Mouse (Mus musculus) stomach, postnatal 0 days (tissue): Measurements from ENCODE around the gene Stac2. TPM values are rescaled to one million over a fixed set of nuclear protein-coding genes. Genes with fewer than 3 reads are reported as not detected.

Experiments used
- ATAC-seq: fragments of 200-750 bp; cut with Nextera tagmentation; 2 replicates; pipeline ENCODE4 v1.8.0; 2017; ENCODE audit not compliant: low FRiP score, low TSS enrichment
- DNase-seq: peaks from one replicate; pipeline ENCODE4 v3.0.0-alpha.2; 2016; ENCODE audit warnings: low spot score
- H3K27ac ChIP-seq: fragments of 300-500 bp; sonication (generic); replicated peaks from 2 replicates; pipeline ENCODE4 v1.5.1; 2014; ENCODE audit warnings: mild to moderate bottlenecking, control low read depth
- H3K27me3 ChIP-seq: fragments of 300-500 bp; sonication (generic); 2 replicates; pipeline ENCODE4 v1.6.1; 2014; ENCODE audit warnings: low read length; ENCODE audit not compliant: control insufficient read depth, insufficient read depth
- H3K36me3 ChIP-seq: fragments of 300-500 bp; sonication (generic); 2 replicates; pipeline ENCODE4 v1.6.1; 2014; ENCODE audit warnings: low read length, mixed read lengths; ENCODE audit not compliant: control insufficient read depth, insufficient read depth
- H3K4me1 ChIP-seq: fragments of 300-500 bp; sonication (generic); replicated peaks from 2 replicates; pipeline ENCODE4 v1.6.1; 2014; ENCODE audit warnings: antibody characterized with exemption; ENCODE audit not compliant: control insufficient read depth, insufficient read depth
- H3K4me2 ChIP-seq: fragments of 300-500 bp; sonication (generic); replicated peaks from 2 replicates; pipeline ENCODE4 v1.6.1; 2014; ENCODE audit warnings: low read depth, mild to moderate bottlenecking, control low read depth, moderate library complexity
- H3K4me3 ChIP-seq: fragments of 300-500 bp; sonication (generic); 2 replicates; pipeline ENCODE4 v1.5.1; 2014; ENCODE audit warnings: low read depth, low read length, control low read depth
- H3K9ac ChIP-seq: fragments of 300-500 bp; sonication (generic); 2 replicates; pipeline ENCODE4 v1.6.1; 2014; ENCODE audit warnings: mild to moderate bottlenecking, low read length, control low read depth, mixed read lengths
- H3K9me3 ChIP-seq: fragments of 300-500 bp; sonication (generic); 2 replicates; pipeline ENCODE4 v1.6.1; 2016; ENCODE audit warnings: low read length; ENCODE audit not compliant: control insufficient read depth
- CTCF ChIP-seq: IDR thresholded peaks from 2 replicates; pipeline ENCODE4 v1.5.1; 2016; ENCODE audit warnings: antibody characterized with exemption, low read depth, mild to moderate bottlenecking, moderate library complexity
- EP300 ChIP-seq: optimal IDR thresholded peaks from 2 replicates; pipeline ENCODE3; 2016; ENCODE audit warnings: antibody characterized with exemption
- WGBS: fragments of 180-500 bp; shearing (Covaris S2); extraction: QIAGEN DNeasy Blood & Tissue Kit; methylation state at CpG from one replicate; pipeline ENCODE4 v1.1.7; 2014; 5-methylcytosine and 5-hydroxymethylcytosine counted together
- polyA plus RNA-seq: library from polyadenylated mRNA; unstranded; fragments of >200 nt; fragmentation: Nextera tagmentation; extraction: Ambion mirVana; gene quantifications from 2 replicates; pipeline ENCODE4 v1.2.1, GENCODE M21; 2015

The Stac2 gene
- polyA plus RNA-seq, 1 experiment from 2014 or later = 0.05 TPM

DNA sequence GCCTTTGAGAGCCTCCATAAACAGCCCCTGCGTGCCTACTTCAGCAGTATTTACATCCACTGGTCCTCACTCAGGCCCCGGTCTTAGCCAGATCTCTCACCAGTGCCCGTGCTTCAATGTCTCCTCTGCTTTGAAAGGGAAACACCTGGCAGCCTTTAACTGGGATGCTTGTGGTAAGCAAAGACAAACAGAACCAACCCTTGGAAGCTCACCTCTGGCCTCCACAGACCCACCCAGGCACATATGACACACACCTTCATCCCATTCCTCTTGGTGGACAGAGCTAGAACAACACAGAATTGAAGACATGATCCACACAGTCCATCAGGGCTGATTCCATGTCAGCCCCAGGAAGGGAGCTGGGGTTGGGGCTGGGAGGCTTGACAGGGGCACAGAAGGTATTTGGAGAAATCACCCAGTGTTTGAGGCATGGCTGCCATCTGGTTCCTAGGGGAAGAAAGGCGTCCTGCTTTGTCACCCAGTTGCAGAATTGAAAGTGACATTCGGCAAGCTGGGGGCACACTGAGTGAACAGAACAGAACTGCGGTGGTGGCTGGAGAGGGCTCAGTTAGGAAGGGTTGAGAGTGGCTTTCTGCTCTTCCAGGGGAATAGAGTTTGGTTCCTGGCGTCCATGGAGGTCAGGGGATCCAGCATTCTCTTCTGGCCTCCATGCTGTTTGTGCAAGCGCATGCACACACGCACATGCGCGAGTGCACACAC, 55.0 kb downstream of the Stac2 start:
- Histone ChIP-seq H3K27ac (no peak overlapping the region), H3K9me3 (no peaks in the 10 kb centered on the region), H3K4me3 (no peak overlapping the region), H3K4me1 (0 out of 2 replicates have a peak, but pooled peaks cover 3% of the 10 kb centered on the region), H3K9ac (no peak overlapping the region), H3K27me3 (no peaks in the 10 kb centered on the region), H3K4me2 (no peak overlapping the region), H3K36me3 (no peaks in the 10 kb centered on the region)
- no peak for TF ChIP-seq CTCF
- no peak for TF ChIP-seq EP300
- ATAC-seq (no peak), DNase-seq (no peak)
- WGBS = 68% methylated on average over 11 of the region's 11 CpGs

DNA sequence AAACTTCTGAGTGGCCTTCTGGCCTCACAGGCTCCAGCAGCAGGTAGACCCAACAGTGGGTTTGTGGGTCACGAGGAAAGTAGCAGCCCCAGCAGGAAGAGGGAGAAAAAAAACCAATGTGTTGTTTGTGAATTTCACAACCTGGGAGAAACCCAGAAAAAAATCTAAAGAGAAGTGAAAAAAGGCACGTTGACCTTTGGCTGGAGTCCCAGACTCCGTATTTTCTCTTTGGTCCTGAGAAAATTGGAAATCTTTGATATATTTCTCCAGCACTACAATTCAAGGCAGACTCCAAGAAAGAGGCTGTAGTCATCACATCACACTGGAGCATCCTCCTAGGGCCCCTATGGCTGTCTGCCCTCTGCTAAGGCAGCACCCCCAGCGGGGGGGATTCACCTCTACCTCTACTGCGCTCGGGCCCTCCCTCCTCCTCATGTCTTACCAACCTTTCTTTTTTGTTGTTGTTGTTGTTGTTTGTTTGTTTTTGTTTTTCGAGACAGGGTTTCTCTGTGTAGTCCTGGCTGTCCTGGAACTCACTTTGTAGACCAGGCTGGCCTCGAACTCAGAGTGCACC, 55.8 kb downstream of the Stac2 start:
- H3K4me3 ChIP-seq = no peak overlapping the region
- no peak overlapping the region for H3K9ac ChIP-seq
- H3K9me3 ChIP-seq = no peaks in the 10 kb centered on the region
- ATAC-seq (no peak), DNase-seq (no peak)
- H3K4me1 ChIP-seq = 0 out of 2 replicates have a peak, but pooled peaks cover 3% of the 10 kb centered on the region
- TF ChIP-seq EP300 (no peak), CTCF (no peak)
- 81% methylated on average over 8 of the region's 8 CpGs for WGBS
- H3K36me3 ChIP-seq = no peaks in the 10 kb centered on the region
- H3K4me2 ChIP-seq = no peak overlapping the region
- H3K27me3 ChIP-seq = no peaks in the 10 kb centered on the region
- no peak overlapping the region for H3K27ac ChIP-seq

DNA sequence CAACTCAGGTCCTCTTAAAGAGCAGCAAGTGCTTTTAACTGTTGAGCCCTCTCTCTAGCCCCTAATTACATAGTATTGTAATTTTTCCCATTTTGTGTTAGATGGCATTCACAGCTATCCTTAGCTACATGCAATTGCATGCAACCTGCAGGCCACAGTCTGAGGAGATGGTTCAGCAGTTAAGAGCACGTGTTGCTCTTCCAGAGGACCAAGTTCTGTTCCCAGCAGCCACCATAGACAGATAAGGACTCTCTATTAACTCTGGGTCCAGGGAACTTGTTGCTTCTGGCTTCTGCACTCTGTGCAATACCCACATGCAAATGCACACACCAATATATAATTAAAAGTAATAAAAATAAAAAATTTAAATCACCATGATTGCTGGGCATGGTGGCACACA, 56.6 kb downstream of the Stac2 start:
- 75% methylated on average over 1 of the region's 1 CpGs for WGBS
- H3K4me1 ChIP-seq = 0 out of 2 replicates have a peak, but pooled peaks cover 3% of the 10 kb centered on the region

DNA sequence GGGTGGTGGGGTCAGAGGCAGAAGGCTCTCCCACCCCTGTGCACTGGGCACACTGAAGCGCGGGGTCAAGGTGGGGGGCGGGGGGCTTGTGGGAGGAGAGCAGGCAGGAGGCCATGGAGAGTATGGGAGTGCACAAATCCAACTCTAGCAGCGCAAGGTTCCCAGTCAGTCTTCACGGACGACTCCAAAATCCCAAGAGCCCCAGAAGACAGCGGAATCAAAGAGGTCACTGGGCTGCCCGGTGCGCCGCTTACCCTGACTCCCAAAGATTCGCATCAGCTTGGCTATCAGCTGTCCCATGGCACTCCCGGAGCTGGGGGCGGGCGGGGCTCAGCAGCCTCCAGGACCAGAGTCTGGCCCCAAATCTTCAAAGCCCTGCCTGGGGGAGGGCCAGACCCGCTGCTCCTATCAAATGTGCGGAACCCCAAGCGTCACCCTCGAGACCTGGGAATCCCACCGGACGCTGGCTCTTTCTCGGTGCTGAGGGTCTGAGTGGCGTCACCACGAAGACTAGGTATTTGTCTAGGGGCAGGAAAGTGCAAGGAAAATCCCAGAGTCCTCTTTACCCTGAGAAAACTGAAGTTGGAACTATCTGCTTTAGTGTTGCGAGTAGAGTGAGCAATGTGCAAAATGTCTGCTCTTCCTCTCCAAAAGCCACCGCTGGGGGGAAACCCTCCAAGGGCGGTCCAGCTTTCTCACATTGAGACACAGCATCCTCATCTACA, 57.5 kb downstream of the Stac2 start, which contains the start of gene Arl5c:
Arl5c (minus strand) TSS at position 618 of the 725 bp plus-strand sequence.
- no peaks in the 10 kb centered on the region for H3K27me3 ChIP-seq
- H3K36me3 ChIP-seq = no peaks in the 10 kb centered on the region
- H3K9ac ChIP-seq = peak within 1 kb of the TSS; percentile 32; the same call in 1 of the 2 replicates
- no peaks in the 10 kb centered on the region for H3K9me3 ChIP-seq
- peak within 1 kb of the TSS; percentile 66 for H3K4me2 ChIP-seq
- ATAC-seq (peak; percentile 43), DNase-seq (no peak)
- 3% methylated on average over 26 of the region's 26 CpGs for WGBS
- H3K4me3 ChIP-seq = peak within 1 kb of the TSS; percentile 41
- TF ChIP-seq EP300 (no peak), CTCF (peak; percentile 62)
- 0 out of 2 replicates have a peak, but pooled peaks cover 3% of the 10 kb centered on the region for H3K4me1 ChIP-seq
- H3K27ac ChIP-seq = no peak within 1 kb of the TSS

More for the DNA sequence above, 56.6 kb downstream of the Stac2 start:
- no peak overlapping the region for H3K27ac ChIP-seq
- TF ChIP-seq CTCF = no peak
- no peak for TF ChIP-seq EP300
- ATAC-seq = no peak
- no peak for DNase-seq
- H3K4me2 ChIP-seq = no peak overlapping the region
- no peaks in the 10 kb centered on the region for H3K27me3 ChIP-seq
- no peak overlapping the region for H3K4me3 ChIP-seq
- no peak overlapping the region for H3K9ac ChIP-seq
- no peaks in the 10 kb centered on the region for H3K9me3 ChIP-seq
- no peaks in the 10 kb centered on the region for H3K36me3 ChIP-seq

DNA sequence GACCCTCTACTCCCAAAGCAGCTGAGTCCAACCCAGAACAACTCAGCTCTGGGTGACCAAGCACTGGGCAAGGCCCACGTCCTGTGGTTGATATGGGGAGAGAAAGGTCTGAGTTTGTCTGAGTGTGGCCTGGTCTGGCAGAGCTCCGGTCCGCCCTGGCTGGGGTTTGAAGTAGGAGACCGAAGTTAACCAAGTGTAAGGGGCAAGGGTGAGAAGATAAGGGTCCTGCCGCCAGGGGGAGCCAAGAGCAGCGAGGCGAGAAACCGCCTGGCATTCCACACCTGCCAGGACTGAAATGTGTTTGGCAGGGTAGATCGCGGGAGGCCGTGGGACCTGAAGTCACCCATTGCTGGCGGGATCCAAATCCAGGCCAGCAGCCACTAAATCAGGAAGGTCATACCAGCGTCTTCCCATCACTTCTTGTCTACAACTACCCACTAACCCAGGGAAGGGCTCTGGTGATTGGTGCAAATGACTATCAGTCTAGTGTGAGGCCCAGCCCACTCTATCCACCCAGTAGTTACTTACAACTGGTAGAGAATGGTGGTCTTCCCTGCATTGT, 58.6 kb downstream of the Stac2 start:
- peak; percentile 88 for DNase-seq
- Histone ChIP-seq H3K4me2 (peak overlapping the region; percentile 66), H3K9ac (0 out of 2 replicates have a peak overlapping the region, but pooled peaks have one; percentile 32), H3K9me3 (no peaks in the 10 kb centered on the region), H3K36me3 (no peaks in the 10 kb centered on the region), H3K27ac (no peak overlapping the region), H3K4me3 (peak overlapping the region; percentile 41), H3K4me1 (0 out of 2 replicates have a peak, but pooled peaks cover 3% of the 10 kb centered on the region), H3K27me3 (no peaks in the 10 kb centered on the region)
- WGBS = 10% methylated on average over 13 of the region's 13 CpGs
- peak; percentile 63 for ATAC-seq
- peak; percentile 84 for TF ChIP-seq CTCF
- TF ChIP-seq EP300 = no peak
